Mouse (Mus musculus): ENCODE measurements around the gene Ces1a. TPM values are rescaled to one million over a fixed set of nuclear protein-coding genes. Genes with fewer than 3 reads are reported as not detected.

Ces1a gene
- not detected in 2 replicates for polyA plus RNA-seq (2015; fragmentation: Nextera tagmentation; extraction: Ambion mirVana)

- Histone ChIP-seq H3K4me2 (ENCODE audit: low read depth, low read length) (no peak within 1 kb of the TSS), H3K4me3 (ENCODE audit: low read depth, low read length) (no peak within 1 kb of the TSS), H3K36me3 (replicated peaks; ENCODE audit: insufficient read depth, low read length) (no peaks in the 10 kb centered on the region), H3K4me1 (ENCODE audit: insufficient read depth) (no peaks in the 10 kb centered on the region), H3K27me3 (ENCODE audit: insufficient read depth, low read length) (no peaks in the 10 kb centered on the region), H3K9me3 (ENCODE audit: low read length) (no peaks in the 10 kb centered on the region), H3K9ac (replicated peaks) (no peak within 1 kb of the TSS), H3K27ac (ENCODE audit: low read depth) (no peak within 1 kb of the TSS)
- ATAC-seq = no peak
- DNase-seq = no peak
- 70% methylated on average over 3 of the region's 3 CpGs for WGBS (ENCODE audit: insufficient replicate concordance)
- TF ChIP-seq CTCF (IDR thresholded peaks at IDR 0.05; ENCODE audit: low read depth) (no peak), EP300 (IDR thresholded peaks at IDR 0.05; ENCODE audit: low read depth) (no peak)
These were observed at the start of gene Ces1a for GRCm38 (mm10) chr8:93048092-93048491. Gene Ces1a (minus strand): TSS chr8:93048192.

- H3K9ac ChIP-seq (replicated peaks) = no peak overlapping the region
- H3K36me3 ChIP-seq (replicated peaks; ENCODE audit: insufficient read depth, low read length) = no peaks in the 10 kb centered on the region
- H3K4me3 ChIP-seq (ENCODE audit: low read depth, low read length) = no peak overlapping the region
- TF ChIP-seq EP300 (IDR thresholded peaks at IDR 0.05; ENCODE audit: low read depth) = no peak
- peak; percentile 76 for TF ChIP-seq CTCF (IDR thresholded peaks at IDR 0.05; ENCODE audit: low read depth)
- DNase-seq (peak; percentile 44), ATAC-seq (no peak)
- no peaks in the 10 kb centered on the region for H3K9me3 ChIP-seq (ENCODE audit: low read length)
- H3K4me2 ChIP-seq (ENCODE audit: low read depth, low read length) = no peak overlapping the region
- no peak overlapping the region for H3K27ac ChIP-seq (ENCODE audit: low read depth)
- no peaks in the 10 kb centered on the region for H3K4me1 ChIP-seq (ENCODE audit: insufficient read depth)
- H3K27me3 ChIP-seq (ENCODE audit: insufficient read depth, low read length) = no peaks in the 10 kb centered on the region
These were observed 47.4 kb upstream of the Ces1a start for GRCm38 (mm10) chr8:93095376-93095775.

GRCm38 (mm10) chr8:93091324-93091723, 43.3 kb upstream of the Ces1a start:
- Histone ChIP-seq H3K27ac (ENCODE audit: low read depth) (no peak overlapping the region), H3K9me3 (ENCODE audit: low read length) (no peaks in the 10 kb centered on the region), H3K4me2 (ENCODE audit: low read depth, low read length) (no peak overlapping the region), H3K36me3 (replicated peaks; ENCODE audit: insufficient read depth, low read length) (no peaks in the 10 kb centered on the region), H3K4me3 (ENCODE audit: low read depth, low read length) (no peak overlapping the region), H3K9ac (replicated peaks) (no peak overlapping the region), H3K27me3 (ENCODE audit: insufficient read depth, low read length) (no peaks in the 10 kb centered on the region), H3K4me1 (ENCODE audit: insufficient read depth) (no peaks in the 10 kb centered on the region)
- WGBS (ENCODE audit: insufficient replicate concordance) = 51% methylated on average over 1 of the region's 1 CpGs
- no peak for ATAC-seq
- TF ChIP-seq CTCF (IDR thresholded peaks at IDR 0.05; ENCODE audit: low read depth) = no peak
- TF ChIP-seq EP300 (IDR thresholded peaks at IDR 0.05; ENCODE audit: low read depth) = no peak
- no peak for DNase-seq

- no peak overlapping the region for H3K9ac ChIP-seq (replicated peaks)
- no peak overlapping the region for H3K4me2 ChIP-seq (ENCODE audit: low read depth, low read length)
- no peak overlapping the region for H3K4me3 ChIP-seq (ENCODE audit: low read depth, low read length)
- no peak for DNase-seq
- WGBS (ENCODE audit: insufficient replicate concordance) = 4% methylated on average over 2 of the region's 2 CpGs
- H3K36me3 ChIP-seq (replicated peaks; ENCODE audit: insufficient read depth, low read length) = no peaks in the 10 kb centered on the region
- TF ChIP-seq EP300 (IDR thresholded peaks at IDR 0.05; ENCODE audit: low read depth) = no peak
- TF ChIP-seq CTCF (IDR thresholded peaks at IDR 0.05; ENCODE audit: low read depth) = no peak
- no peaks in the 10 kb centered on the region for H3K9me3 ChIP-seq (ENCODE audit: low read length)
- no peaks in the 10 kb centered on the region for H3K4me1 ChIP-seq (ENCODE audit: insufficient read depth)
- no peak overlapping the region for H3K27ac ChIP-seq (ENCODE audit: low read depth)
- no peak for ATAC-seq
- H3K27me3 ChIP-seq (ENCODE audit: insufficient read depth, low read length) = no peaks in the 10 kb centered on the region
These were observed 40.7 kb upstream of the Ces1a start for GRCm38 (mm10) chr8:93088686-93089122.

GRCm38 (mm10) chr8:93088193-93088592, 40.2 kb upstream of the Ces1a start:
- no peak for ATAC-seq

GRCm38 (mm10) chr8:93079887-93080286, 31.9 kb upstream of the Ces1a start, which contains the start of gene Ces1b:
Gene Ces1b (minus strand): TSS chr8:93080017.
- no peak within 1 kb of the TSS for H3K4me3 ChIP-seq (ENCODE audit: low read depth, low read length)
- ATAC-seq (peak; percentile 48; the same call in 1 of the 2 replicates), DNase-seq (no peak)
- no peak within 1 kb of the TSS for H3K27ac ChIP-seq (ENCODE audit: low read depth)
- H3K4me1 ChIP-seq (ENCODE audit: insufficient read depth) = no peaks in the 10 kb centered on the region
- no peak within 1 kb of the TSS for H3K4me2 ChIP-seq (ENCODE audit: low read depth, low read length)
- WGBS (ENCODE audit: insufficient replicate concordance) = 53% methylated on average over 2 of the region's 2 CpGs
- no peak within 1 kb of the TSS for H3K9ac ChIP-seq (replicated peaks)
- H3K27me3 ChIP-seq (ENCODE audit: insufficient read depth, low read length) = no peaks in the 10 kb centered on the region
- no peaks in the 10 kb centered on the region for H3K36me3 ChIP-seq (replicated peaks; ENCODE audit: insufficient read depth, low read length)
- no peaks in the 10 kb centered on the region for H3K9me3 ChIP-seq (ENCODE audit: low read length)
- TF ChIP-seq EP300 (IDR thresholded peaks at IDR 0.05; ENCODE audit: low read depth) = no peak
- no peak for TF ChIP-seq CTCF (IDR thresholded peaks at IDR 0.05; ENCODE audit: low read depth)

More at GRCm38 (mm10) chr8:93088193-93088592, 40.2 kb upstream of the Ces1a start:
- no peak overlapping the region for H3K9ac ChIP-seq (replicated peaks)
- H3K36me3 ChIP-seq (replicated peaks; ENCODE audit: insufficient read depth, low read length) = no peaks in the 10 kb centered on the region
- no peak for TF ChIP-seq CTCF (IDR thresholded peaks at IDR 0.05; ENCODE audit: low read depth)
- TF ChIP-seq EP300 (IDR thresholded peaks at IDR 0.05; ENCODE audit: low read depth) = no peak
- no peak overlapping the region for H3K27ac ChIP-seq (ENCODE audit: low read depth)
- H3K4me1 ChIP-seq (ENCODE audit: insufficient read depth) = no peaks in the 10 kb centered on the region
- WGBS (ENCODE audit: insufficient replicate concordance) = 32% methylated on average over 7 of the region's 7 CpGs
- H3K4me3 ChIP-seq (ENCODE audit: low read depth, low read length) = no peak overlapping the region
- H3K27me3 ChIP-seq (ENCODE audit: insufficient read depth, low read length) = no peaks in the 10 kb centered on the region
- no peak for DNase-seq
- no peaks in the 10 kb centered on the region for H3K9me3 ChIP-seq (ENCODE audit: low read length)
- H3K4me2 ChIP-seq (ENCODE audit: low read depth, low read length) = no peak overlapping the region

GRCm38 (mm10) chr8:93075251-93075650, 27.3 kb upstream of the Ces1a start:
- 74% methylated on average over 4 of the region's 4 CpGs for WGBS (ENCODE audit: insufficient replicate concordance)
- Histone ChIP-seq H3K4me3 (ENCODE audit: low read depth, low read length) (no peak overlapping the region), H3K4me2 (ENCODE audit: low read depth, low read length) (no peak overlapping the region), H3K27ac (ENCODE audit: low read depth) (no peak overlapping the region), H3K9me3 (ENCODE audit: low read length) (no peaks in the 10 kb centered on the region), H3K27me3 (ENCODE audit: insufficient read depth, low read length) (no peaks in the 10 kb centered on the region), H3K36me3 (replicated peaks; ENCODE audit: insufficient read depth, low read length) (no peaks in the 10 kb centered on the region), H3K9ac (replicated peaks) (no peak overlapping the region), H3K4me1 (ENCODE audit: insufficient read depth) (no peaks in the 10 kb centered on the region)
- TF ChIP-seq EP300 (IDR thresholded peaks at IDR 0.05; ENCODE audit: low read depth) (no peak), CTCF (IDR thresholded peaks at IDR 0.05; ENCODE audit: low read depth) (no peak)
- ATAC-seq (no peak), DNase-seq (peak; percentile 15)

Measured in liver, postnatal 0 days (tissue).